Mouse (Mus musculus): Measurements from ENCODE around the gene Bloc1s4.

- TF ChIP-seq CTCF (IDR thresholded peaks at IDR 0.05) (no peak), POLR2A (IDR thresholded peaks at IDR 0.05; ENCODE audit: insufficient read depth, low read depth, low read length) (no peak), EP300 (IDR thresholded peaks at IDR 0.05; ENCODE audit: insufficient read depth, low read depth, low read length) (no peak)
Observed at GRCm38 (mm10) chr5:36791861-36792260, 43.4 kb upstream of the Bloc1s4 start.

All from heart, adult 2 months (tissue).